Mouse (Mus musculus) heart, embryonic 16.5 days (tissue): ENCODE data around the gene Tasp1. TPM values are rescaled to one million over a fixed set of nuclear protein-coding genes. Genes with fewer than 3 reads are reported as not detected.

ENCODE experiments used
- ATAC-seq: fragments of 200-750 bp; cut with Nextera tagmentation; replicated peaks from 2 replicates; pipeline ENCODE4 v1.8.0; 2017; ENCODE audit warnings: moderate number of reproducible peaks; ENCODE audit not compliant: insufficient read depth, low FRiP score; ENCODE audit errors: extremely low read depth
- H3K27ac ChIP-seq: fragments of 300-500 bp; sonication (generic); 2 replicates; pipeline ENCODE4 v1.5.1; 2014; ENCODE audit warnings: mild to moderate bottlenecking, low read length, control low read depth, moderate library complexity
- H3K27me3 ChIP-seq: fragments of 300-500 bp; sonication (generic); 2 replicates; pipeline ENCODE4 v1.6.1; 2014; ENCODE audit warnings: low read length, mixed read lengths; ENCODE audit not compliant: control insufficient read depth, insufficient read depth
- H3K36me3 ChIP-seq: fragments of 300-500 bp; sonication (generic); 2 replicates; pipeline ENCODE4 v1.6.1; 2014; ENCODE audit not compliant: control insufficient read depth, insufficient read depth
- H3K4me1 ChIP-seq: fragments of 300-500 bp; sonication (generic); 2 replicates; pipeline ENCODE4 v1.6.1; 2014; ENCODE audit warnings: low read length, mixed read lengths; ENCODE audit not compliant: control insufficient read depth, insufficient read depth
- H3K4me2 ChIP-seq: fragments of 300-500 bp; sonication (generic); 2 replicates; pipeline ENCODE4 v1.6.1; 2014; ENCODE audit warnings: low read depth, mild to moderate bottlenecking, control low read depth, low read length
- H3K4me3 ChIP-seq: fragments of 300-500 bp; sonication (generic); 2 replicates; pipeline ENCODE4 v1.5.1; 2014; ENCODE audit warnings: mild to moderate bottlenecking, control low read depth, low read length
- H3K9ac ChIP-seq: fragments of 300-500 bp; sonication (generic); 2 replicates; pipeline ENCODE4 v1.6.1; 2014; ENCODE audit warnings: low read length, control low read depth
- H3K9me3 ChIP-seq: fragments of 300-500 bp; sonication (generic); replicated peaks from 2 replicates; pipeline ENCODE4 v1.6.1; 2016; ENCODE audit warnings: low read length; ENCODE audit not compliant: control insufficient read depth
- WGBS: fragments of 180-500 bp; shearing (Covaris S2); extraction: QIAGEN DNeasy Blood & Tissue Kit; methylation state at CpG from one replicate; pipeline ENCODE4 v1.1.7; 2014; 5-methylcytosine and 5-hydroxymethylcytosine counted together
- polyA plus RNA-seq: library from polyadenylated mRNA; unstranded; fragments of >200 nt; fragmentation: Nextera tagmentation; extraction: Ambion mirVana; gene quantifications from 2 replicates; pipeline ENCODE4 v1.2.1, GENCODE M21; 2015

Tasp1 gene
- polyA plus RNA-seq = 13.0 and 18.5 TPM in 2 replicates

DNA sequence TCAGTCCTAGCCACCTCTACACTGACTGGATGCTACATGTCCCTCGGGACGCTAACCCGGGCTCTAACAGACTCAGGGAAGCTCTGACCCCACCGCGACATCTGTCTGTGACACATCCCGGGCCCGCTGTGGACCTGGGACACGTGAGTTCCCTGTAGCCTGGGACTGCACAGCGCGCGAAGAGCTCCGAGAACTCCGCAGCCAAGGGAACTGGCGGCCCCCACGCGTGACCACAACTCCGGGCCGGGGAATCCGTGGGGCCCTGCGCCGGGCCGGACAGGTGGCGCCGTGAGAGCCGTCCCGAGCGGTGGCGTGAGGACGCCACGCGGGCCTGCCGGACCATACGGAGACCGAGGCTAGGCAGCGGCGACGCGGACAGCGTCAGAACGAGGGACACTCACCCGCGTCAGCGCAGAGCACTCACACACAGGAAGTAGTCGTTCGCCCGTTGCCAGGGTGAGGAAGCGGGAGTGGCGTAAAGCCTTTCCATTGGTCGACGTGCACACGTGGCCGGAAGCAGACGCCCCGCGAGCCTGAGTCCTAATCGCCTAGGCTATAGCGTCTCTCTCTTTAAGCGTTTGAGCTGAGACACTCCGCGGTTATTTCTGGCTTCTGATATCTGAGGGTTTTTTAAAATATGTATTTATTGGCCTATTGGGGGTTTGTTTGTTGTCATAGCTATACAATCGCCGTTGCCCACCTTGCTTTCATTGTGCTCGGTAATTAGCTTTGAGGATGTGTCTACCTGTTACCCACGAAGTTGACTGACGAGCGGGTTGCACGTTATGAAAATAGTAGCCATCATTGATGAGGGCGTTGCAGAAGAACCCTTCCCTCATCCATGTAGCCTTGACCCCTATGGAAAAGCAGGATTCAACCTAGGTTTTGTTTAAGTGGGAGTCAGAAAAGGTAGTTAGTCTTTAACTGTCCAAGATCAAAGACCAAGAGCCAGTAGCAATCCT is at the start of gene Tasp1:
TSS of gene Tasp1 (minus strand) at position 453 of the 962 bp plus-strand sequence.
- Histone ChIP-seq H3K9me3 (no peaks in the 10 kb centered on the region), H3K36me3 (no peaks in the 10 kb centered on the region), H3K27ac (peak within 1 kb of the TSS; percentile 91), H3K4me1 (peaks cover 9% of the 10 kb centered on the region), H3K4me3 (peak within 1 kb of the TSS; percentile 98), H3K9ac (peak within 1 kb of the TSS; percentile 97), H3K27me3 (no peaks in the 10 kb centered on the region), H3K4me2 (peak within 1 kb of the TSS; percentile 97)
- peak; percentile 100 for ATAC-seq
- under 1% methylated on average over 68 of the region's 68 CpGs for WGBS

DNA sequence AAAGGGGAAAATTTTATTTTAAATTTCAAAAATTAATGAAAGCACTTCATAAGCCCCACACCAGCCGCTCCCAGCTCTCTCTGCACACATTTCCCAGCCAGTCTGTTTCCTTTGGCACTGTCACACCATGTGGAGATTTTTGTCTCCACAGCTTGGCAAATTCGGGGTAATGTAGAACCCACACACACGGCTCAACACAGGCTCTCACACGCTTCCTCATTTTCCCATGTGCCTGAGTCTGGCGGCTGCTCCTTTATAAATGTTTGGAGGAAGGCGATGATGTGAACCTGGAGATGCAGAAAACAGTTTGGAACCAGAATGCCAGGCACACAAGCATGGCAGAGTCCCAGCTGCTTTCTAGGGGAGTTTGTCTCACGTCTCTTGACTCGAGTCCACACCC is 47.2 kb upstream of the Tasp1 start:
- no peaks in the 10 kb centered on the region for H3K4me1 ChIP-seq
- no peak overlapping the region for H3K9ac ChIP-seq
- H3K27me3 ChIP-seq = no peaks in the 10 kb centered on the region
- H3K27ac ChIP-seq = no peak overlapping the region
- no peak overlapping the region for H3K4me3 ChIP-seq
- no peak overlapping the region for H3K4me2 ChIP-seq
- H3K36me3 ChIP-seq = no peaks in the 10 kb centered on the region
- no peaks in the 10 kb centered on the region for H3K9me3 ChIP-seq
- no peak for ATAC-seq
- WGBS = 79% methylated on average over 8 of the region's 8 CpGs

DNA sequence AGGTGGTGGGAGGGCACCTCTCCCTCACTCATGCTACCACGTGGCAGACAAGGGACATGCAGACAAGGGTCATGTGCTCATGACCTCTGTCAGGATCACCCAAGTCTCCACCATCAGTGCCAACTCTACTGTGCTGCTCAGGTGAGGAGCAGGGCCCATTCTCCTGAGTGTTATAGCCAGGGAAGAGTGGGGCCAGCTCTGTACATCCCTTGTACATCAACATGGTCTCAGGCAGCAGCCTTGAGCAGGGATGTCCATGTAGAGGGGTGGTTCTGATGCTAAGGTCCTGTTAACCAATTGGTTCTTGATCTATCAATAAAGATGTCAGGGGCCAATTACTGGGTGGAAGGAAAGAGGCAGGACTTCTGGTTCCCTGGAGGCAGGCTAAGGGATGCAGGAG is 42.3 kb upstream of the Tasp1 start:
- no peaks in the 10 kb centered on the region for H3K36me3 ChIP-seq
- WGBS = 18% methylated on average over 1 of the region's 1 CpGs
- no peak overlapping the region for H3K9ac ChIP-seq
- no peak overlapping the region for H3K4me3 ChIP-seq
- no peak overlapping the region for H3K4me2 ChIP-seq
- no peaks in the 10 kb centered on the region for H3K27me3 ChIP-seq
- H3K9me3 ChIP-seq = no peaks in the 10 kb centered on the region
- ATAC-seq = no peak
- H3K27ac ChIP-seq = no peak overlapping the region
- H3K4me1 ChIP-seq = no peaks in the 10 kb centered on the region

DNA sequence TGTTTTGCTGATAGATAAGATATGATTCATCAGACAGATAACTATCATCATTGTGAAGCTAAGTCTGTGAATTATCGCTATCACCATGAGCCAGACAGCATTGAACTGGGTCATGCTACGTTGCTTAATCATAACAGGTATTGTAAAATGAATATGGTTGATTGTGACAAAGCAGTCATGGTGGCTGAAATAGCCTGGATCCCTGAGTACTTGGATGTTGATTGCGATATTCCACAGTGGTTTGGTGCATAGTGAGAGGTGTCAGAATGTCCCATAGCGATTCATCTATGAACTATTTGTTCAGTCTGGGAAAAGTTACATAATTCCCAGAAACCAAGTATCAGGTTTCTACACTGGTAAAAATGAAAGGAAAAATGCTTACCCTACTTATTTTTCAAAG is 41.0 kb upstream of the Tasp1 start:
- WGBS = 81% methylated on average over 4 of the region's 4 CpGs
- H3K9ac ChIP-seq = no peak overlapping the region
- ATAC-seq = no peak

DNA sequence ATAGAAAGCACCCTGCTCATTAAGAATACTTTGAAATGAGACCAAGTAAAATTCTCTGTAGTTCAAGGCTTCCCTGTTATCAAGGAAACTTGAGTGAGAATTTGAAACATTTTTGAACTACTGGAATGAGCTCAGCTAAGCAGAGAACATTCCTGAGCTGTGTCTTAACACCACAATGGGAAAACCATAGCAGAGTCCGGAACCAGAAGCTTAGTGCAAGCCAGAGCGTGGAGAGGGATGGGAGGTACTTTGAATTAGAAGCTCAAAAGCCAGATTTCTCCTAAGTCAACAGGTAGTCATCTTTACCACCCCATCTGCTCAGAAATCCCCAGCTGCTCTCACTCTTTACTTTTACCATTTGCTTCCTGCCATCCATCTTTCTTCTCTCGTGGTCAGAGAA is 38.3 kb upstream of the Tasp1 start:
- no peaks in the 10 kb centered on the region for H3K9me3 ChIP-seq
- H3K27me3 ChIP-seq = no peaks in the 10 kb centered on the region
- H3K4me1 ChIP-seq = no peaks in the 10 kb centered on the region
- H3K9ac ChIP-seq = no peak overlapping the region
- H3K27ac ChIP-seq = no peak overlapping the region
- no peaks in the 10 kb centered on the region for H3K36me3 ChIP-seq
- no peak for ATAC-seq
- no peak overlapping the region for H3K4me2 ChIP-seq
- 46% methylated on average over 3 of the region's 3 CpGs for WGBS
- H3K4me3 ChIP-seq = no peak overlapping the region

More for the DNA sequence above, 41.0 kb upstream of the Tasp1 start:
- Histone ChIP-seq H3K9me3 (no peaks in the 10 kb centered on the region), H3K4me3 (no peak overlapping the region), H3K4me2 (no peak overlapping the region), H3K27ac (no peak overlapping the region), H3K36me3 (no peaks in the 10 kb centered on the region), H3K27me3 (no peaks in the 10 kb centered on the region), H3K4me1 (no peaks in the 10 kb centered on the region)

DNA sequence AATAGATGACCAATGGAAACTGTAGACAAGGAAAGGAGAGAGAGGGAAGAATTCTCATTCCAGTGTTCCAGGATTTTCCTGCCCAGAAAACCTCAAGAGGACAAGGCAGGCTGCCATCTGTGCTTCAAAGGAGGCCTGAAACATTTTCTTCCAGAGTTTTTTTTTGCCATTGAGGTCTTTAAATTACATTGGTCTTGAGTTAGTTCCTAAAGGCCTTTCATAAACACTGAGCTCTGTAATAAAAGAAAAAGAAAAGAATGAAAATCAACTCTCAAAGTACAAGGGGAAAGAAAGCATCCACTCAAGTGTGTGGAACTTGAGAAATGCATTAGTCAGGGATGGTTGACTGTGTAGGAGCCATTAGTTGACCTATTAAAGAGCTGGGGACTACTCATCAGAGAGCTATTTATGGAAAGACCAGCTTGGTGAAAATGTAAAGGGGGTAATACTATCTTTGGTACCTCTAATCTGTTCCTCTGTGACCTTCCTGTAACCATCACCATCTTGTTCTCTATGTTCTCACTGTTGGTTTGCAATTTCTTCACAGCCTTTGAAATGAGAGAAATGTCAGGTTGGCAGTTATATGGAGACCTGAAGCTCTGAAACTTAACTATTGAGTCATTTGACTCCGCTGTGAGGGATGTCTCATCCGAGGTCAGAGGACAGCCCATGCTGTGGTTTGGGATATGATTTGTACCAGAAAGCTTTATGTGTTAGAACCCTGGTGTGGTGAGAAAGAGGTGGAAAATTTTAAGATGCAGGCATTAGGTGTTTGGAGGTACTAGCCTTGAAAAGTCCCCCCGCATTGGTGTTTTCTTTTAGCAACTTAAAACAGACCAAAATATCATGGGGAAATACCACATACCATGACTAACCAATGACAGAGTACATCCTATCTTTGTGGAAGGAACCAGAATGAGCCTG is 34.2 kb upstream of the Tasp1 start:
- no peaks in the 10 kb centered on the region for H3K36me3 ChIP-seq
- no peak overlapping the region for H3K27ac ChIP-seq
- no peak overlapping the region for H3K9ac ChIP-seq
- no peaks in the 10 kb centered on the region for H3K4me1 ChIP-seq
- no peak for ATAC-seq
- no peak overlapping the region for H3K4me2 ChIP-seq
- H3K9me3 ChIP-seq = no peaks in the 10 kb centered on the region
- no peaks in the 10 kb centered on the region for H3K27me3 ChIP-seq
- WGBS = 80% methylated on average over 3 of the region's 3 CpGs
- H3K4me3 ChIP-seq = no peak overlapping the region

DNA sequence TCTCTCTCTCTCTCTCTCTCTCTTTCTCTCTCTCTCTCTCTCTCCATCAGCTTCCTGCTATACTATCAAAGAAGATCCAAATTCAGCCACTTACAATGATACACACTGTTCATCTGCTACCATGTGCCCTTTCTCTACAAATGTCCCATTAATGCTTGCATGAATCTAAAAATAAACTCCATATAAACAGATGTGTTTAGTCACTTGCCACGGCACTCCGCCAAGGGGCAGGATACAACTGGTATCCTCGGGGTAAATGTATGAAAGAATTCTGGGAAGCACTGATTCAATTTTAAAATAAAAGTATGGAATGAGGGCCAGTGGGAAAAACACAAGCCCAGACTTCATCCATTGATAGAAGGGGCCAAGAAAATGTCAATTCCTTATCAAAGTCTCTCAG is 33.4 kb upstream of the Tasp1 start:
- no peaks in the 10 kb centered on the region for H3K9me3 ChIP-seq
- H3K27me3 ChIP-seq = no peaks in the 10 kb centered on the region
- H3K27ac ChIP-seq = no peak overlapping the region
- no peaks in the 10 kb centered on the region for H3K36me3 ChIP-seq
- no peak overlapping the region for H3K4me3 ChIP-seq
- no peak overlapping the region for H3K9ac ChIP-seq
- H3K4me2 ChIP-seq = no peak overlapping the region
- WGBS = 60% methylated on average over 3 of the region's 3 CpGs
- H3K4me1 ChIP-seq = no peaks in the 10 kb centered on the region
- ATAC-seq = no peak

DNA sequence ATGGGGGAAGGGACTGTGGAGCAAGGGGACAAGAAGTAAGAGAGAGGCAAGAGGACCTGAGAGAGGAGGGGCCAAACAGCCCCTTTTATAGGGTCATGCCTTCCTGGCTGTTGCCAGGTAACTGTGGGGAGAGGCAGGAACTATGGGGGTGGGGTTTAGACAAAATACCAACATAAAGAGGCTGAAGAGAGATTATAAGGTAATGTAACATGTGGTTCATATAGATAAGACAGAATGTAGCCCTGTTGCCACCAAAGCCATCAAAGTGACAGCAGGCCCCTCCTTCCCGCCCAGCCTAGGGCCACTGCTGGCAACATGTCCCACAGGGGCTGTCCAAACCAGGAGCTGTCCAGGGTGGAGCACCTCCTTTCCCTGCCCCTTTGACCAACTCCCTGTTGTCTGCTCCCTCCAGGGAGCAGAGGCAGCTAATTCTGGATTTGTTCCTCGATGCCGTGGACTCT is 30.6 kb upstream of the Tasp1 start:
- H3K4me1 ChIP-seq = no peaks in the 10 kb centered on the region
- no peaks in the 10 kb centered on the region for H3K27me3 ChIP-seq
- 70% methylated on average over 3 of the region's 3 CpGs for WGBS
- H3K4me2 ChIP-seq = no peak overlapping the region
- no peak overlapping the region for H3K4me3 ChIP-seq
- H3K27ac ChIP-seq = no peak overlapping the region
- no peaks in the 10 kb centered on the region for H3K9me3 ChIP-seq
- no peaks in the 10 kb centered on the region for H3K36me3 ChIP-seq
- H3K9ac ChIP-seq = no peak overlapping the region
- no peak for ATAC-seq
